Mouse (Mus musculus) natural killer cell, adult 2 months (primary cell): ENCODE results near the gene Lsm11.
"Not testable (repeated sequence)": the region's sequence is repeated elsewhere in the genome, so short reads cannot be mapped to it uniquely, and the experiment has no call there.

Source experiments
- DNase-seq, 2 experiments: peaks; one replicate each; pipeline ENCODE4 v3.0.0; 2022; ENCODE audit warnings: low spot score in 2 of 2

Gene Lsm11

GRCm38 (mm10) chr11:45883270-45883931, 61.3 kb downstream of the Lsm11 start:
- no peak for DNase-seq

GRCm38 (mm10) chr11:45881683-45882068, 63.1 kb downstream of the Lsm11 start:
- DNase-seq: no peak

- DNase-seq: no peak
Observed at GRCm38 (mm10) chr11:45881026-45881682, 63.6 kb downstream of the Lsm11 start.

GRCm38 (mm10) chr11:45879366-45879765, 65.4 kb downstream of the Lsm11 start:
- DNase-seq: not testable (repeated sequence)
